Mouse (Mus musculus): ENCODE results near the gene Batf3.
A peak's percentile ranks its signal among the peaks of the same experiment; 100 is the strongest.

Batf3 gene

DNA sequence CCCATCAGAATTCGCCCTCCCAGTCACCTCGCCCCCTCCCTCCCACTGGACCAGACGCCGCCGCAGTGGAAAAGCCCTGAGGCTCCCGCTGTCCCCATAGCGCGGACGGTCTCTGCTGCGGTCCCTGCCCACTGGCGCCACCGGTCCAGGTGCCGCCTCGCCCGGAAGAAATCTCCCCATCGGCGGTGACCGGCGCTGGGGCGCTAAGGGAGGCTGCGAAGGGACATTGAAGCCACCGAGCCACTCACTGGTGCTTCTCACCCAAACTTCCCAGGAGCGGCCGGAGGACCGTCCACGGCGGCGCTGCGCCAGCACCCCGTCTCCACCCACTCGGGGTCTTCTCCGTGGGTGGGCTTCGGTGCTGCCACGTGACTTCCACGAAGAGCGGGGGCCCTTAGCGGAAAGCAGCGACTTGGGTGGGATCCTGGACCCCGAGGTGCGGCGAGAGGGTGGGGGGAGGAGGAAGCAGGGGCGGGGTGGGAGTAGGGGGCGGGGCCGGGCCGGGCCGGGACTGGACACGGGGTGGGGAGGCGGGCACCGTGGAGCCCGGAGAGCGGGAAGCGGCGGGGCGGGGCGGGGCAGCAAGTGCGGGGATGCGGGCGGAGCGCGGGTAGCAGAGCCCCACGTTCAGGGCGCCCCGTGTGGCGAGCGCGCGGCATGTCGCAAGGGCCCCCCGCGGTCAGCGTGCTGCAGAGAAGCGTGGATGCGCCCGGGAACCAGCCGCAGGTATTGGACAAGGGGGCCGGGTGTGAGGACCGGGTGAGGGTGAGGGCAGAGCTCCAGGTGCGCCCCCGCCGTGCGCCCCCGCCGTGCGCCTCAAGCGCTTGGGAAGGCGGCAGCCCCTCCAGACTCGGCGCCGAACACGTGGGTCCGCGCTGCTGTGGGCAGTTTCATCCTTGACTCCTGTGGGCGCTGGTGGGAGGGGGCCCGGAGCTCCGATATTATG is at the start of gene Batf3:
Gene Batf3 (plus strand): TSS at position 46 of the 946 bp plus-strand sequence.
- peak; percentile 64 for DNase-seq (ENCODE audit: low spot score)

DNA sequence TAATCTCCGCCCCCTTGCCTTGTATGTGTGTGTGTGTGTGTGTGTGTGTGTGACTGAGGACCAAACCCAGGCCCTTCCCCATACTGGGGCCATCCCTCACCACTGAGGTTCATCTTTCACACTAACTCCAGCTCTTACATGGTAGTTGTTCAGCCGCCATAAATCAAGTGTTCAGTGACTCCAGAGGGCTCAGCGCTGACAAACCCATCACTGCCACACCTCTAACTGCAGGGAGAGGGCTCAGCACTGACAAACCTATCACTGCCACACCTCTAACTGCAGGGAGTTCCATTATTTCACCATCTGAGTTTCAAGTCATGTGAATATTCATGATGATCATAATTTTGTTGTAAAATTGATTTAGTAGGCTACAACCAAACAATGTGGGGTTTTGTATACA is 44.1 kb upstream of the Batf3 start:
- no peak for DNase-seq (ENCODE audit: low spot score)

DNA sequence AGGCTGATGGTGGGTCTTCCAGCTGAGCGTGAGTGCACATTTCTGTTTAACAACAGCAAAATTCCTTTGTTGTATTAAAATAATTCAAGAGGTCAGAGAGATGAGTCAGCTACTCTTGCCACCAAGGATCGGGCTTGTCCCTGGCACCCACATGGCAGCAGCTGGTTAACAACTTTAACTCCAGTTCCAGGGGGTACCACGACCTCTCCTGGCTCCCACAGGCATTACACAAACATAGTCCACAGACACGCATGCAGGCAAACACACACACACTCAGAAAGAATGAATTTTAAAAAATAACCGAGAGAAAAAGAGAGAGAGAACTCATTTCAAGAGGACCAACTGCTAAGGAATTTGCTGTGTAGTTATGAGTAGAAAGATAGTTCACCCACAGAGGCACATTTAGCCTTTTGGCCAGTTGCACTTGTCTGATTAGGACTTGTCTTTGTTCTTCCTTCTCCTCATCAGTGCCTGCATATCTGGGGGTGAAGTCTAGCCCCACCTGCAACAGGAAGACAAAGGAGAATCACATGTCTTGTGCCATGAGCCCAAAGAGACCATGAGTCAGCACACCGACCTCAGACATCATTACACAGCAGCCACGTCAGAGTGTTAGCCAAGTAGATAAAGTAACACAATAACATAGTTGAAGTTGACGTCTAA is 42.6 kb upstream of the Batf3 start:
- no peak for DNase-seq (ENCODE audit: low spot score)

DNA sequence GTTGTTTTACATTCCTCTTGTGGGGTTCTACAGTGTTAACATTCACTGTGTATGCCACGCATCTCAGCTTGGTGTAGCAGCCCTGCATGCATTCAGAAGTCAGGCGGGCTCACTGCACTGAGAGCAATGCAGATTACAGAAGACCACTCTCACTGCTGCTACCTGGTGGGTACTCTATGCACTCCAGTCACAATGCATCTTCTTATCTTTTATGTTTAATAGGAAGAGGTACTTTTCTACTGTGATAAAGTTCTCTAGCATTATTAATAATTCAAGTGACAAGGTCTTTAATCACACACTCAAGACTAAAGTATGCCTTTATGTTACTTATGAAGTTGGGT is 42.1 kb upstream of the Batf3 start:
- no peak for DNase-seq (ENCODE audit: low spot score)

DNA sequence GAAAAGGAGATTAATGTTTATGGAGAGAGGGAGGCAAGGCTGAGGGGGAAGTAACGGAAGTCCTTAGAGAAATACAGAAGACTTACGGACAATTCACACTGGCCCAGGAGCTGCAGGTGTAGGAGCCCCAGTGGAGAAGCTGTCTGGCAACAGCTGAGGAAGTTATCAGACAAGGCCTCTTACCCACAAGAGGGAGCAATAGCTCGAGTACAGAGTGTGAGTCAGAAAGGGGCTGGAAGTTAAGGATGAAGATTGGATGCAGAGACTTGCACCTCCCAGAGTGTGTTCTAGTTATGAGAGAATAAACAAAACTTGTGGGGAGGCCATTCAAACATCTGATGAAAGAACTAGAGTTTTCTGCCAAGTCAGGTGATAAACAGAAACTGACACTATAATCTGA is 40.2 kb upstream of the Batf3 start:
- no peak for DNase-seq (ENCODE audit: low spot score)

DNA sequence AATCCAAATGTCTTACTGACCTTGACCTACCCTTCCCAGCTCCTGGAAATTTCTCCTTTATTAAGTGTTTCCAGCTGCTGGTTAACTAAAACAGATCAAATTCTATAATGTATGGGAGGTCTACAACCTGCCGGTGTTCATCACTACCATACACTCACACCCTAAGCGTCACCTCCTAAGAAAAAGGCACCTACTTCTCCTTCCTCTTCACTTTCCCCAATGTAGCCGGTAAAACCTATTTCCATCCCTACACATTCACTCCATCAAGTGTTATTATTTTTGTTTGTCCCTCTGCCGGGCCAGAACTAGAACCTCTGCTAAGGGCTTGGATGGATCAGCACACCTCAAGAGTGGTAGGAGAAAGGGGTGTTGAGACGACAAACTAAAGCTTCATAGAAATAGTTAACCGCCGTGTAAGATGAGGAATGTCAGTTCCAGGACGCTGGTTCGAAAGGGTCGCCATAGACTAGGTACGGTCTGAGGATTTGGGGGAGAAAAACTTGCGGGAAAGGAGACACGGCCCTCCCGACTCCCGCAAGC is 35.3 kb upstream of the Batf3 start:
- peak; percentile 29 for DNase-seq (ENCODE audit: low spot score)

DNA sequence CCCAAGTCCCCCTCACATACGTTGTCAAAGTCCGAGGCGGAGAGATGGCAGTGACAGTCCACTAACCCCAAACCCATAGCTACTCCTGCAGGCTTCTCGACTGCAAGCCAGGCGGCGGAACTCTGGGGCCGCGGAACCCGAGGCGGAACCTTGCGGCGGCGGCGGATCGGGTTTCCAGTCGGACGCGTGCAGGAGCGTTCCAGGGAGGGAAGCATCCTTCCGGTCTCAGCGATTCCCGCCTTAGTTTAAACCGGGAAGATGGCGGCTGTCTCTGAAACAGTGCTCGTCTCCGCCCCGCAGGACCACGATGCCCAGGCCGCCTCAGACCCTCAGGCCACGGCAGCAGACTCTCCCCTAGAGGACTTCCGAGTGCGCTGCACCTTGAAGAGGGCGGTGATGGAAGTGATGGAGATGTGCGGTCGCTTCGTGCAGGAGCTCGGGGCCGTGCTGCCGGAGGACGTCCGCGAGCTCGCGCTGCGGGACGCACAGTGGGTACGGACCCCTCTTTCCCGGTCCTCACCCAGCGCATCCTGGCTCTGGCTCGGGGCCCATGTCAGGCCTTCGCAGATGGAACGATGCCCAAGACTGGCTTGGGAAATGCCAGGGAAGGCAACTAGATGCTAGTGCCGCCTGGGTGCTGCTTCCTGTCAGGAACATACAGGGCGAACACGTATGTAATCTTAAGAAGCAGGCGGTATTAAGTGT is 34.7 kb upstream of the Batf3 start, which contains the start of the genes Tatdn3 and Nsl1:
Gene Tatdn3 (minus strand): TSS at position 152 of the 705 bp plus-strand sequence.
Gene Nsl1 (plus strand): TSS at position 232 of the 705 bp plus-strand sequence.
- DNase-seq (ENCODE audit: low spot score): peak; percentile 90

DNA sequence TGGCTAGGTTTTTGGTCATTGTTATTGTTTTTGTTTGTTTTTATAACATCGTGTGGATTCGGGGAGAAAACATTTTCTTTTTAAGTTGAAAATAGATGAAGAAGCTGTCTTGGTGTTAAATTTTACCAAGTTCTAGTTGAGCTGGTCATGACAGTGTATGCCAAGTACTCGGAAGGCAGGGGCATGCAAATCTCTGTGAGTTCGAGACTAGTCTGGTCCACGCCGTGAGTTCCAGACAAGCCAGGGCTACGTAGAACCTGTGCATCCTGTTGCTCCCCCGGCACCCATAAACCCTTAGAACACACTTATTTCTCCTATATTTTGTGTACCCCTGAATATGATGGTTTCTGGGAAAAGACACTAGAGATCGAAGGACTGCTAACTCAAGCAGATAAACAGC is 33.9 kb upstream of the Batf3 start:
- no peak for DNase-seq (ENCODE audit: low spot score)

DNA sequence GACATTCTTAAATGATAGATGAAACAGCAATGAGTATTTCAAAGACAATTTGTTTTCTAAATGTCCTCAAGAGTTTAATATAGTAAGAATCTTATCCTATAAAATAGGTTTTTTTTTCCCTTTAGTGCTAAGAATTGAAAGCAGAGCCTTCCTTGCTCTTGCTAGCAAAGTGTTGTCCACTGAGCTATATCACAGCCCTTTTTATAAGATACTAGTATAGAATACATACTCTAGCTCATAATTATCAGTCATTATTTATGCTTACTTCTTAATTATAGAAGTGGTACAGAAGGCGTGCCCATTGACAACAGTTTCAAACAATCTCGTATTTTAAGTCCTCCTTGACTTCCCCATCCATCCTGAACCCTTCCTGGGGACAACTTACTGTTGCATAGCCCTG is 33.1 kb upstream of the Batf3 start:
- no peak for DNase-seq (ENCODE audit: low spot score)

DNA sequence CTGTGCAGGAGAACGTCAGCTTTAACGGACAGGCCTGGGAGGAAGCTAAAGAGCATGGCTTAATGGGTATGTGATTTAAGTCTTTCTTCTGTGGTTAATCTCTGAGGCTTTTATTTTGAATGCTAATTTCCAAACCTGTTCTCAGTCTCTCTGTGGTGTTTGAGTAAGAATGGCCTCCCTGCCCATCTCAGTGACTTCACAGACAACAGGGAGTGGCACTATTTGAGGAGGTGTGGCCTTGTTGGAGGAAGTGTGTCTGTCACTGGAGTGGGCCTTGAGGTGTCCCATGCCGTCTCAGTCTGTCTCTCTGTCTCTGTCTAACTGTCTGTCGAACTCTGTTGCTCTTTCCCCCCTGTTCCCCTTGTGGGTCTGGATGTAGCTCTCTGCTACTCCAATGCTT is 32.5 kb upstream of the Batf3 start:
- DNase-seq (ENCODE audit: low spot score): no peak

DNA sequence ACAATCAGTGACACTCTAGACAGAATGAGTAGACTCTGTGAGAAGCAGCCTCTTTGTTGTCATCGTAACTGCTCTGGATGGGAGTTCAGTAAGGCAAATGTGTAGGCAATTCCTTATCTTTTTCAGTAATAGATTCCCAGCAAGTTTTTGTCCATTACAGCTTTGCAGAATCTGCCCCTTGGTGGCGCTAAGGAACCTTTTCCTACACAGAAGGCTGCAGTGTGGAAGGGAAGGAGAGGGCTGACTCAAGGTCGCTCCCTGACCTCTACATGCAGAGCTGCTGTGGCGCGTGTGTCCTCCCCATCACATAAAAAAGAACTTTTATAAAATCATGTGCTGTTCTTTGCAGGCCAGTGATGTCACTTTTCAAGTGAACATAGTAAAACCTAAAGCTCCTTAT is 29.3 kb upstream of the Batf3 start:
- peak; percentile 49 for DNase-seq (ENCODE audit: low spot score)

DNA sequence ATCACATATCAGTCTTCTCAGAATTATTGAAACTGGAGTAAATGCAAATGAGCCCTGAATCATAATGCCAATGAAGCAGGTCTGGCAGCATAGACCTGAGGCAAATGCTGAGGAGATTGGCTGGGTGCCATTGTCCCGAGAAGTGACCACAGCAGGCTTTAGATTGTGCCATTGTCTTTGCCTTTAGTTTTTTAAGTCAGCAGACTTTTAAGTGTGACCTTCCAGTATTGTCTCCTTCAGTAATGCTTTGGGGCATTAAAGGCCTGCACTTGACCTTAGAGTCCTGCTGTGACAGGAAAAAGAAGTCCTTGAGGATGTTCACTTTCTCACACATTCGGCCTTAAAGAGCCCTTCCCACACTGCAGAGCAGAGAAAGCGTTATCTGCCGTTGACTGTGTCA is 27.4 kb upstream of the Batf3 start:
- DNase-seq (ENCODE audit: low spot score): no peak

DNA sequence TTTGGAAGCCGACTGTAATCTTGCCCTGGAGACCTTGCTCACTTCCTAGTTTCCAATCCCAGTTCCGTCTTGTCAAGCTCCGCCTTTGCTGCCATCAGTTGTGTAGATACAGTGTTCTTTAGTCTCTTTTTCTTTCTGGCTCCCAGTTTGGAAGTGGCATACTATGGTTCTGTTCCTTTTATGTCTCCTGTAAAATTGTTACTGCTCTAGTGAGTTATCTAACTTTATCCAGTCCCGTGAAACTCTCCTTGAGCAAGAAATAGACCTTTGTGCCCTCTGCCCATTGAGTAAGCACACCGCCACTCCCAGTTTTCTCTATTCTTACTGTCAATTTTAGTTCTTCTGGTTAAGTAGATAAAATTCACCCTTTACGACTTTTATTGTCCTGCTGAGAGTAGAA is 26.0 kb upstream of the Batf3 start:
- DNase-seq (ENCODE audit: low spot score): no peak

DNA sequence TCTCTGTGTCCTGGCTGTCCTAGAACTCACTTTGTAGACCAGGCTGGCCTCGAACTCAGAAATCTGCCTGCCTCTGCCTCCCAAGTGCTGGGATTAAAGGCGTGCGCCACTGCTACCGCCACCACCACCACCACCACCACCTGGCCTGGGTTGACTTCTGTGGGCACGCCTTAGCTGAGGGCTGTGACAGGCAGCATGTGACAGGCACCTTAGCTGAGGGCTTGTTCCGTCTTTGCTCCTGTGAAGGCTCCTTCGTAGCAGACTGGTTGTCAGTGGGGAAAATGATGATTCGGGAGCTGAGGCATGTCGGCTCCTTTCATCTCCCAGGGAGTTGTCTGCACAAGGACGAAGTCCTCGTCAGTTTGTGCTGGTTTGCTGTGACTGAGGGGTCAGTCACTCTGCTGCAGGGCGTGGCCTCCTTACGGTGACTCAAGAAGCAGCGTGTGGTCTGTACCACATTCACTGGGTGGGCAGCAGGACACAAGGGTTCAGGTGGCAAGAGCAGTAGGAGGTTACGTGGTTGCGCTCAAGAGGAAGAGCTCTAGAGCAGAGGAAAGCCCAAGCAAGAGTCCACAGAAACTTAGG is 25.2 kb upstream of the Batf3 start:
- no peak for DNase-seq (ENCODE audit: low spot score)

DNA sequence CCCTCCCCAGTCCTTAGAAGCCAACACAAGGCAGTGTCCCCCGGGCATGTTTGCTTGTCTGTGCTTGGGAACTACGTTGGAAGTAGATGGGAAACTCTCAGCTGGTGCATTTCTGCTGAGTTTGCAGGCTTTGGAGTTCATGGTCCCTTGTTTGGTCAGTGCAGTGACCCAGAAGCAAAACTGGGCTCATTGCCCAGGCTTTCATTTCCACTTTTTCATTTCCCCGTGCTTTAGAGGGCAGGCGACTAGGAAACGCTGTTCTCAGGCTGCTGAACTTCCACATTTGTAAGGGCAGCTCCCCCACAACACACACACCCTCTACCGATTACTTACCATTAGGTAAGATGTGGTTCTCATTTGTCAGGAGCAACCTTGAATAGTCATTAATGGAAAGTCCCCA is 24.6 kb upstream of the Batf3 start:
- no peak for DNase-seq (ENCODE audit: low spot score)

DNA sequence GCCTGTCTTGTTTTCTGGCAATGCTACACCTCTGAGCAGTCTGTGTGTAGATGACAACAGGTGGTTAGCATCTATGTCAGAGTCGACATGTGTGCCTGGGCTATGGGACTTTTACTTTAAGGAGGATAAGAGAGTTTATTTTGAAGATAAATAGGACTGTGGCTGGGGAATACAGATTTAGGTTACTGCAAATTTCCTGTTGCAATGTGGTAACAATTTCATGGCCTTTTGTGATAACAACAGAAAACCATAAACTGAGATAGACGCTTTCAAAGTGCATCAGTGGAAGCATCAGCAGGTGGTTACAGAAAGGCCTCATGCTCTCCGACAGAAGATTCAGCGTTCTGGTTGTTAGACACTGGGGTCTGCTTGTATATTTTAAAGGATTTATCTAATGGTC is 24.2 kb upstream of the Batf3 start:
- DNase-seq (ENCODE audit: low spot score): no peak

DNA sequence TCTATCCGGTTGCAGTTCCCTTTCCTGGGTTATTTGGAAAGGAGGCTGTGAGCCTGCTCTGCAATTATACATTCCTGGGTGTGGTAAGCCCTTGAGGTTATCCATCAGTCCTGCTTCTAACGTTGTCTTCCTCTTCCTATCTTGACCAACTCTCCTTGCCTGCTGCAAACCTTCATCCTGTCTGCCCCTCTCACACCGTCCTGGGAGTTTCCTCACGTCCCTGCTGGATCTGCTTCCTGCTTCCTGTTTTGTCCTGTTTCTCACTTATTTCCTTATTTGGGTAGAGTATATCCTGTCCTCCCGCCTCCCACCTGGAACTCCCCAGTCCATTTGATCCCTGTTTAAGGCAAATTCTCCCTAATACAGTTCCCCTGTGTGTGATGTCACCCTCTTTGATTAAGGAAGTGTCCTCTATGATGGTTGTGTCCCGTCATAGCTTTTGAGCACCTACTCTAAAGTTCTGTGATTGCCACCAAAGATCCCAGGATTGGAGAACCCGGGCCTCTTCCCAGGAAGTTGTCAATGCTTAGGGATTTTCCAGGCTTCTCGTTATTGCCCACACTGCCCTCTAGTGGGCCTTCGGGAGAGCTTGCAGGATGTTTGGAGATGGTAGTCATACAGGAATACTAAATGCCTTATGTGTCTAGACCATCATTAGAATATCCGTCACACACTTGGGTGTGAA is 22.3 kb upstream of the Batf3 start:
- DNase-seq (ENCODE audit: low spot score): peak; percentile 79

DNA sequence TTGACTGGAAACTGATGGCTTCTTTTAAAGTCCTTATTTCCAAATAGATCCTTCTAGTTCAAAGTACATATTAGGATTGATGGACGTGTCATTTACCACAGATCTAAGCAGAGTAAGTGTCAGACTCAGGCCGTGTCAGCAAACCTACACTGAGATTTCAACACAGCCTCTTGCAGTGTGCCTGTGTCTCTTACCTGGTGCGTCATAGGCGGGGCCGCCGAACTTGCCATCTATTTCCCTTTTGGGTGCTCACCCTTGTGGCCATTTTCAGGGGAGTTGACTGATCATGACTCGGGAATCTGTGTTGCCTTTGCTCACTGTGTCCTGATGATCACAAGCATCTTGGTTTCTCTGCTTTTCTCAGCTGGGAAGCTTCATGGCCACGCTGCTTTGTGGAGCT is 14.4 kb upstream of the Batf3 start:
- no peak for DNase-seq (ENCODE audit: low spot score)

DNA sequence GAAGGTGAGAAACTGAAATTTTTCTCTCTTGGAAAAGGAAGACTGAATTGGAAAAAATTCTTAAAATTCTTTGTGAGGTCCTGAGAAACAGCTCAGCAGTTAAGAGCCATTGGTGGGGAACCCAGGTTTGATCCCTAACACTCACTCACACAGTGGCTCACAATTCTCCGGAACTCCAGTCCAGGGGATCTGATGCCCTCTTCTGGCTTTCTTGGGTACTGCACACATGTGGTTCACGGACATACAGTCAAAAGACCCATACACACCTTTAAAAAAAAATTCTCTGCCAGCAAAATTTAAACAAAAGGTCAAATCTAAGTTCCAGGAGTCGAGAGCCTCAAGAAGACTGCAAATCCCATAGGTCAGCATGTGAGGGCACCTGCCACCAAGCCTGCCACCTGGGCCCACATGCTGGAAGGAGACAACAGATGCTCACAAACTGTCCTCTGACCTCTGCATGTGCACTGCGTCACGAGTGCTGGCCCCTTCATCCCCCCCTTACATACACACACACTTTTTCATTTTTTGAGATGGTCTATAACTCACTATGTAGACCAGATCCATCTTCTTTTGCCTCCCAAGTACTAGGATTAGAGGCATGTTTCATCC is 12.6 kb upstream of the Batf3 start:
- peak; percentile 74 for DNase-seq (ENCODE audit: low spot score)

DNA sequence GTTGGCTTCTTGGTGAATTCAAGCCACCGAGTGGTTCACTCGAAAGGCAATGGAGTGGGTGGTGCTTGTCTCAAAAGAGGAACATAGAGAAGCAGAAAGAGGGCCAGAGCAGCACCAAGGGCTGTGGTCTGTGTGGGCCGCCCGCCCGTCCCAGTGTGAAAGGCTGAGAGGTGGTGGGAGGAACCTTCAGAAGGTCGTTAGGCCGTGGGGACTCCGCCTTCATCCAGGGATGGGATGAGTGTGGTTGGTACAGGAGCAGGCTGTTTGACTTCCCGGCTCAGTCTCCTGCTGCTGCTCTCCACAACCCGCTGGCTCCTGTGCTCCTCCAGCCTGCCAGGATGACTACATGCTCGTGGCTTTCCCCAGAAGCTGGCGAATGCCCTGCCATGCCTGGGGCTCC is 12.1 kb upstream of the Batf3 start:
- no peak for DNase-seq (ENCODE audit: low spot score)

DNA sequence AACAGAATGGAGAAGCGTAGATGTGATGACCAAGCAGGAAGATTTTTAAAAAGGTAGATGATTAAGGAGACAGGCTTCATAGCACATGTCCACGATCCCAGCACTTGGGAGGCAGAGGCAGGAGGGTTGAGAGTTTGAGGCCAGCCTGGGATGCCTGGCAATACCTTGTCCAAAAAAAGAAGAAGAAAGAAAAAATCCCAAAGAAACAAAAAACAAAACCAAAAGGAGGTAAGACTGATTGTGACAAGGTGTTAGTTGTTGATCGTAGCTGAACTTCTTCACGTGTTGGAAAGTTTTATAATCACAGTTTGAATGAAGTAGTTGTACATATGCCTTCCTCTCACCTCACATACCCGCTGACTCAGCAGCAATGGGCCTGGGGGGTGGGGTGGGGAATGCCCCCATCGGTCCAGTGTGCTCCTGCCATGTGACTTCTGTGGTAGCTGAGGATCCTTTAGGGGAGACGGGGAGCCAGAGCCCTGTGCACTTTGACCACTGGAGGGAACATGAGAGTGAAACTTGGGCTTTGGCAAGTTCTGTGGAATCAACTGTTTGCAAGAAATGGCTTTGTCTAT is 11.3 kb upstream of the Batf3 start:
- DNase-seq (ENCODE audit: low spot score): no peak
